Mouse (Mus musculus) regulatory T cell (primary cell): Measurements from ENCODE around the gene Sept9.

ENCODE experiments used
- in situ Hi-C: fragments of 300-600 bp; cut with MboI, MseI; formaldehyde crosslinking; loops from one replicate; pipeline ENCODE4 v1.15.1; 2025; ENCODE audit warnings: high pct_unique_total_duplicates

Sept9 gene

DNA sequence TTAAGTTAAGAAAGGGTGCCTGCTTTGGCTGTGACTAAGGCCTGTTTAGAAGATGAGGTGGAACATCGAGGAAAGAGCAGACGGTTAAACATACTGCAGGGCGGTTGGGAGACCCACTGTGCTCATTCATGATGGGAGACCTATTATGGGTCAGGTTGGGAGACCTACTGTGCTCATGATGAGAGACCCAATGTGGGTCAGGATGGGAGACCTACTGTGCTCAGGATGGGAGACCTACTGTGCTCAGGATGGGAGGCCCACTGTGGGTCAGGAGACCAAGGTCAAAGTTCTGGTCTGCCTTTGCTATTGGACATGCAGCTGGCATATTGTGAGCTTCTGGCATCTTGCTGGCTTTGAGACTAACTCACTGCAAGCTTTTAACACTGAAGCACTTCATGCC, 139.6 kb downstream of the Sept9 start:
- in situ Hi-C loops, result loop anchor here (25.0 kb wide), 3 partner anchors 898 to 1702 kb away; partner anchors contain the start of genes Cyth1, Rnf157 and Slc25a19

DNA sequence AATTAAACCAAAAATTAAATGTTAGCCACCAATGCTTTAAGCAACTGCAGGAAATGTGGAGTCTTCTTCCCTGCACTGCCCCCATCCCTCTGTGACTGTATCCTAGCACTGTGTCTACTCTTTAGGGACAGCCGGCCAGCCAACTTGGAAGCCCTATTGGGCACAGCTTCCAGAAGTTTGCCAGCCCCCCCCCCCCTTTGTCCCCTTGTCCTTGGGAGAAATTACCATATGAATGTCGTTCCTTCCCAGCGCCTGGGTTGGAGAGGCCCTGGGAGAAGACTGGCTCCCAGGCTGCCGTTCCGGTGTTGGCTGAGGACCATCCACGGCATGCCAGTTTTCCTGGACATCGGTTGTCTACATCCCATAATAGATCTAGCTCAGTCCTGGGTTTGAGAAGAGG, 141.8 kb downstream of the Sept9 start:
- in situ Hi-C loops, result loop anchor here (25.0 kb wide), 3 partner anchors 896 to 1704 kb away; partner anchors contain the start of genes Cyth1, Rnf157 and Slc25a19

DNA sequence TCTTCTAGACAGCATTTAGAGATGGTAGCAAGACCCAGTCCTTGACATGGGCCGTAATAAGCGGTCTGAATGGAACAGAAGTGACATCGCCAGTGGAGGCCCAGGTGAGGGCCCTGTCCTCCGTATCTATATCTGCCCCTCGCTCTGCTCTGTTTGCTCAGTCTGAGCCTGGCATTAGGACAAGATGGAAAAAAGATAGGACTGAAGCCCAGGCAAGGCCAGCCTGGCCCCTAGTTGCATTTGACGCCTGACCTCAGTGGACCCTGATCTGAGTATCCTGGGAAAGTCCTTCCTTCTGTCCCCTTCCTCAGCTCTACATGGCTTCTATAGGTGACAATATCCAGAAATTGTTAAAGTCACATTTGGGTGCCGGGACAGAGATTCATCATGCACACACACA, 142.6 kb downstream of the Sept9 start:
- in situ Hi-C loops, result loop anchor here (25.0 kb wide), 3 partner anchors 895 to 1705 kb away; partner anchors contain the start of genes Cyth1, Rnf157 and Slc25a19

- in situ Hi-C loops, result loop anchor here (25.0 kb wide), 3 partner anchors 895 to 1705 kb away; partner anchors contain the start of genes Cyth1, Rnf157 and Slc25a19
These were observed 143.0 kb downstream of the Sept9 start for GRCm38 (mm10) chr11:117342490-117342889.

DNA sequence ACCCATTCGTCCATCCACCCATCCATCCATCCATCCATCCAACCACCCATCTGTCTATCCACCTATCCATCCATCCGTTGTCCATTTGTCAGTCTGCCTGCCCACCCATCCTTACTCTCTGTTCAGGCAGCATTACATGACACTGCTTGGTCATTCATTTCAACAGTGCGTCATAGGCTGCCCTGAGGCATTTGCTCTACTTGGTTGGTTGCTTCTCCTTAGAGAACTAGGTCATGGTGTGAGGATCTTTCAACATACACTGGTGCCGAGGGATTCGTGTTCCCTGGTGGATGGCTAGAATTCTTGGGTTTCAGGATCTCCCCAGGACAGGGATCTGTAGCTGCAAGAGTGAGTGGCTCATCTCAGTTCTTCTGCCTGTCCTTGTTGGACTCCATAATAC, 144.3 kb downstream of the Sept9 start:
- in situ Hi-C loops, result loop anchor here (25.0 kb wide), 3 partner anchors 894 to 1706 kb away; partner anchors contain the start of genes Cyth1, Rnf157 and Slc25a19

DNA sequence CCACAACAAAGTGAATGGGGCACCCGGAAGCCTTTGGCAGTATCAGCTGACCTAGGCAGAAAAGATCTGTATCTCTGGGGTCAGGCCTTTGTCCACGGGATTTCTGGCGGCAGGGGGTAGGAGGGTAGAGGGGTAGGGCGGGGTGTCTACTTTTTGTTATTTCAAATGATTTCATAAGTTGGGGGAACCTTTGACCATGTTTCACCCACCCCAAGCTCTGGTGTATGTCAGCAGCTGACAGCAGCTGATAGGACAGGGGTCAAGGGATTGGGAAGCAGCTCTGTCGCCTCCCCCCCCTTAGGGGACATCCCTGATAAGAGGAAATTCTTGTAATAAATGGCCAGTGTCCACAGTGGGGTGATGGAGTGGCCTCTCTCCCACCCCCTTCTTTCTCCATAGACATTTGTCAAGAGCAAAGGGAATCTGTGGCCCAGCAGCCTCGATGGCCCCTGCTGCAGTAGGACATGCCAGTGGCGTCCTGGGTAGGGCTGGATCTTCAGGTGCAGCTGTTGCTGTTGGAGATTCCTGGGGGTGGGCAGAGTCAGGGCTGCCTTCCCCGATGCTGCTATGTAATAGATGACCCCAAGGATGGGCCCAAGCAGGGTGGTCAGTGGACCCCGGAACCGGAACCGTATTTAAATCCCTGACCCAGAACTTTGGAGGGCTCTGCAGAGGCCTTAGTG, 145.0 kb downstream of the Sept9 start:
- in situ Hi-C loops, result loop anchor here (25.0 kb wide), 3 partner anchors 893 to 1707 kb away; partner anchors contain the start of genes Cyth1, Rnf157 and Slc25a19

DNA sequence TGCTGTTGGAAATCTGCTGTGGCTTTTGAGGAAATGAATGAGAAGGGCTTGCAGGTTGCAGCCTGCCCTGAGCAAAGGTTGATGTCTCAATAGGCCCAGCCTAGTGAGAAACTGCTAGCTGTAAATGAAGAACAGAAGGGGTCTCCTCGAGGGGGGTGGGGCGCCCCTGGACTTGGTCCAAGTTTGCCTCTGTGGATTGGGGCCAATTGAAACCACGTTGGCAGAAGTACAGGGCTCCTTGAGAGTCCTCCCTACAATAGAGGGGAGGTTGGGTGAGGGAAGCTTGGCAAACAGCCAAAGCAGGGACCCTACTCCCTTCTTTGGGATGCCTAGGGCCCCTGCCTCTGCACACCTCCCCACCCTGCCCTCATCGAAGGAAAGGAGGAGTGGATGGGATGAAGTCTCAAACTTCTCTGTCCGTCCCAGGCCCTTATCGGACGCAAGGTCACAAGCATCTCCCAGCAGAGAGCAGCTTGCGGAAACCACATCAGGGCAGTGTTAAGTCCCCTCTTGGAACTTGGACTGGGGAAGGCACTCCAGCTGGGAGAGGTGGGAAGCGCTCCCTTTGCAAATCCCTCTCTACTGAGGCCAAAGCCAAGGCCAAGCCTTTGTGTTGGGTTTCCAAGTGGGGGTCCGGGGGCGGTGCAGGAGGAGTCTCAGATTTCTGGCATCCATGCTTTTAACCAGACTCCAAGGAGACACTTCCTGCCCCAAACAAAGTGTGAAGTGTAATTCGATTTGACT, 145.7 kb downstream of the Sept9 start:
- in situ Hi-C loops, result loop anchor here (25.0 kb wide), 3 partner anchors 892 to 1708 kb away; partner anchors contain the start of genes Cyth1, Rnf157 and Slc25a19

GRCm38 (mm10) chr11:117347256-117347655, 147.8 kb downstream of the Sept9 start:
- in situ Hi-C loops, result loop anchor here (25.0 kb wide), 3 partner anchors 890 to 1710 kb away; partner anchors contain the start of genes Cyth1, Rnf157 and Slc25a19

GRCm38 (mm10) chr11:117348429-117349103, 149.1 kb downstream of the Sept9 start:
- in situ Hi-C loops, result loop anchor here (25.0 kb wide), 3 partner anchors 889 to 1711 kb away; partner anchors contain the start of genes Cyth1, Rnf157 and Slc25a19

GRCm38 (mm10) chr11:117349429-117350363, 150.2 kb downstream of the Sept9 start:
- in situ Hi-C loops, result loop anchor here (25.0 kb wide), 3 partner anchors 888 to 1712 kb away; partner anchors contain the start of genes Cyth1, Rnf157 and Slc25a19

DNA sequence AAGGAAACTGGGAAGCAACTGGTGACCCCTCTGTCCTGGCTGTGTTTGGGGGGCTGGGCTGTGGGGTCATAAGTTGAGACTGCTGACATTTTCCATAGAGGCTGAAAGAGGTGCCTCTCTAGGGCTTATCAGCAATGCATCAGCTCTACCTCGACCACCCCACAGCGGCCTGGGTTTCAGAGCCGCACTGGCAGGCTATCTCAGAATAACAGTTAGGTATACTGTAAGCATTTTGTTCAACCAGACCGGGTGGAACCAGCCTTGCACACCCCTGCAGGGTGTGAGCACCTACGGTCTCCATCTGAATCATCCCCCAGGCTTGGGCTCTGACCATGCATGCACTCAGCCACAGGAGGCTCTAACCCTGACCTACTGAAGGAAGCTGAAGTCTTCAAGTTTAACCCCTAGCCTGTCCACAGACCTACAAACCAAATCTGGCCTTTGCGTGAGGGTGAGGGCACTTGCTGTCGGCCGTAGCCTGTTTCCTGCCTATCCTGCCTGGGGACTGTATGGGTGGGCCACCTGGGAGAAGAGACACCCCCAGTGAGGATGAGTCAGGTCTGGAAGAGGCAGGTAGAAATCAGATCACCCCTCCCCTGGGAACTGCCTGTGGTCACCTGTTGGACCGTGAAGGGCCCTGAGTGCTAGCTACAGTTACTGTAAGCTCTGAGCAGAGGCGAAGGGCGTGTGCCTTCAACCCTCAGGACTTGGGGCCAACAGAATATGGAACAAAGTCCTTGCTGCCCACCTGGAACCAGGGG, 151.2 kb downstream of the Sept9 start:
- in situ Hi-C loops, result no loop called here

DNA sequence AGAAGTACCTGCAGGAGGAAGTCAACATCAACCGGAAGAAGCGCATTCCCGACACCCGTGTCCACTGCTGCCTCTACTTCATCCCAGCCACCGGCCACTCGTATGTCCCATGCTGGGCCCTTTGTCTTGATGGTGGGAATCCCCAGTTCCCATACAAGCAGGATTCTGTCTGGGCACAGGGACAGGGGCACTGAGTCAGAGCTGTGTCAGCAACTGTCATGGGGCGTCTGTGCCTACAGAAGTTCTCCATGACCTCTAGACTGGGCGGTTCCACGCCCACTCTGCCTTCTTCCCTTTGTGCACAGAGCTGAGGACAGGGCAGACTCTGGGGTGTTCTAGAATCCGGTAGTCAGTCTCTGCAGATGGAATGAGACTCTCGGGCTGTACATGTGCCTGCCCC, 153.7 kb downstream of the Sept9 start:
- in situ Hi-C loops, result no loop called here

GRCm38 (mm10) chr11:117354107-117354506, 154.6 kb downstream of the Sept9 start:
- in situ Hi-C loops, result no loop called here

- in situ Hi-C loops, result loop anchor here (5.0 kb wide), 3 partner anchors 45 to 275 kb away; no protein-coding TSS in a partner anchor
These were observed 157.5 kb downstream of the Sept9 start for GRCm38 (mm10) chr11:117356937-117357336.

GRCm38 (mm10) chr11:117357916-117358639, 158.6 kb downstream of the Sept9 start:
- in situ Hi-C loops, result loop anchor here (5.0 kb wide), 3 partner anchors 46 to 276 kb away; no protein-coding TSS in a partner anchor

DNA sequence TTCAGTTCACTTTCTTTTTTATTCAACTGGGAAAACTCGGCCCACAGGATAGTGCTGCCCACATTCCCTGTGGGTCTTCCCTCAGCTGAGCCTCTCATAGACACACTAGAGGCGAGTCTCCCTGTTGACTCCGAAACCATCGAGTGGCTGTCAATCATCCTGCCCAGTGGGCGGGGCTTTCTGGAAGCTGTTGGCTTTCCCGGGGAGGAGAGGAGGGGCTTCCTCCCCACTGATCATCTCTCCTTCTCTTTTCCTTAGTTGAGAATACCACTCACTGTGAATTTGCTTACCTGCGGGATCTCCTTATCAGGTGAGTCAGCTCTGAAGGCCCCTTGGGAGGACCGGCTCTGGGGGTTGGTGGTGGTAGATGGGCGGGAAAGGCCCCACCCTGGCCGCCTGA, 159.7 kb downstream of the Sept9 start:
- in situ Hi-C loops, result loop anchor here (5.0 kb wide), 3 partner anchors 47 to 277 kb away; no protein-coding TSS in a partner anchor

GRCm38 (mm10) chr11:117359870-117360269, 160.4 kb downstream of the Sept9 start:
- in situ Hi-C loops, result loop anchor here (5.0 kb wide), 3 partner anchors 48 to 278 kb away; no protein-coding TSS in a partner anchor

DNA sequence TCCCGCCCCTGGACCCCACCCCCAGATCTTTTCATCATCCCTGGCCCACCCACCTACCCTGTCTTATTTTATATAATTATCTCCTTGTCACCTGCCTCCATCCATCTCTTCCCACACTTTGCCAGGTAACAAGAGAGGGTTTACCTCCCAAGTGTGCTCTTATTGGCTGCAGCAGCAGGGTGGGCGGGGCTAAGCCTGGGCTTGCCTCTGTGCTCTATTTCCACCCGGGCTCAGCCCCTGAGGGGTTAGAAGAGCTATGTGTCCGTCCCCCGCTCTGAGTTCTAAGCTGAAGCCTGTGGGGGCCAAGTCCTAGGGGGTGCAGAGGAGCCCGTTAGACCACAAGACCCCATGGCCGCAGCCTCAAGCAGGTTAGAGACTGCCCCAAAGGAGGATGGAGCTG, 161.1 kb downstream of the Sept9 start:
- in situ Hi-C loops, result no loop called here

GRCm38 (mm10) chr11:117362307-117362706, 162.8 kb downstream of the Sept9 start:
- in situ Hi-C loops, result no loop called here
